Mouse (Mus musculus): ENCODE data around the gene Cabcoco1.

Gene Cabcoco1

GRCm38 (mm10) chr10:68507741-68508140, 34.0 kb downstream of the Cabcoco1 start:
- DNase-seq (ENCODE audit: low spot score), result no peak

GRCm38 (mm10) chr10:68506242-68506641, 35.5 kb downstream of the Cabcoco1 start:
- no peak for DNase-seq (ENCODE audit: low spot score)

GRCm38 (mm10) chr10:68504586-68505152, 37.0 kb downstream of the Cabcoco1 start:
- DNase-seq (ENCODE audit: low spot score), result no peak

GRCm38 (mm10) chr10:68501067-68501466, 40.6 kb downstream of the Cabcoco1 start:
- no peak for DNase-seq (ENCODE audit: low spot score)

GRCm38 (mm10) chr10:68495246-68495645, 46.5 kb downstream of the Cabcoco1 start:
- no peak for DNase-seq (ENCODE audit: low spot score)

GRCm38 (mm10) chr10:68491557-68491956, 50.1 kb downstream of the Cabcoco1 start:
- DNase-seq (ENCODE audit: low spot score), result no peak

GRCm38 (mm10) chr10:68490781-68491180, 50.9 kb downstream of the Cabcoco1 start:
- no peak for DNase-seq (ENCODE audit: low spot score)

GRCm38 (mm10) chr10:68472799-68473198, 68.9 kb downstream of the Cabcoco1 start:
- no peak for DNase-seq (ENCODE audit: low spot score)

- no peak for DNase-seq (ENCODE audit: low spot score)
These were observed 75.9 kb downstream of the Cabcoco1 start for GRCm38 (mm10) chr10:68465737-68466327.

- DNase-seq (ENCODE audit: low spot score), result peak; percentile 82
These were observed 76.8 kb downstream of the Cabcoco1 start for GRCm38 (mm10) chr10:68464943-68465342.

GRCm38 (mm10) chr10:68459784-68460183, 81.9 kb downstream of the Cabcoco1 start:
- no peak for DNase-seq (ENCODE audit: low spot score)

- DNase-seq (ENCODE audit: low spot score), result no peak
These were observed 84.7 kb downstream of the Cabcoco1 start for GRCm38 (mm10) chr10:68457019-68457418.

- DNase-seq (ENCODE audit: low spot score), result no peak
These were observed 87.2 kb downstream of the Cabcoco1 start for GRCm38 (mm10) chr10:68454541-68454940.

- peak; percentile 32 for DNase-seq (ENCODE audit: low spot score)
These were observed 94.9 kb downstream of the Cabcoco1 start for GRCm38 (mm10) chr10:68446797-68447125.

GRCm38 (mm10) chr10:68445876-68446796, 95.6 kb downstream of the Cabcoco1 start:
- DNase-seq (ENCODE audit: low spot score), result no peak

GRCm38 (mm10) chr10:68445244-68445811, 96.4 kb downstream of the Cabcoco1 start:
- no peak for DNase-seq (ENCODE audit: low spot score)

GRCm38 (mm10) chr10:68444361-68445114, 97.2 kb downstream of the Cabcoco1 start:
- no peak for DNase-seq (ENCODE audit: low spot score)

- DNase-seq (ENCODE audit: low spot score), result no peak
These were observed 98.6 kb downstream of the Cabcoco1 start for GRCm38 (mm10) chr10:68443132-68443531.

- DNase-seq (ENCODE audit: low spot score), result no peak
These were observed 99.0 kb downstream of the Cabcoco1 start for GRCm38 (mm10) chr10:68442713-68443112.

- no peak for DNase-seq (ENCODE audit: low spot score)
These were observed 99.6 kb downstream of the Cabcoco1 start for GRCm38 (mm10) chr10:68441931-68442662.

- DNase-seq (ENCODE audit: low spot score), result no peak
These were observed 101.2 kb downstream of the Cabcoco1 start for GRCm38 (mm10) chr10:68440515-68440914.

All from embryo, embryonic 10 days (tissue).